Mouse (Mus musculus) megakaryocyte, adult 5-6 weeks (primary cell): ENCODE data around the gene Acvr2b. TPM values are rescaled to one million over a fixed set of nuclear protein-coding genes. Genes with fewer than 3 reads are reported as not detected.
A peak's percentile ranks its signal among the peaks of the same experiment; 100 is the strongest.

ENCODE experiments used
- ATAC-seq: 2 replicates; pipeline ENCODE4 v1.8.0; 2016; ENCODE audit warnings: mild to moderate bottlenecking, inconsistent platforms; ENCODE audit not compliant: poor library complexity, severe bottlenecking
- total RNA-seq, 2 experiments: library from RNA; stranded (forward) in 1 of 2; stranded (reverse) in 1 of 2; fragments of 153-499, 151-499 nt in 1 of 2; fragments of 221-1000, 200-1000 nt in 1 of 2; gene quantifications; 2 replicates each; pipeline versions ENCODE4 v1.2.3 to v1.2.4; 2015 to 2017

The Acvr2b gene
- total RNA-seq, 2 experiments from 2014 or later, result 0.37 to 1.1 TPM

GRCm38 (mm10) chr9:119404090-119404489 lies 2.2 kb downstream of the Acvr2b start:
- ATAC-seq, result 0 out of 2 replicates have a peak, but pooled peaks have one; percentile 10

GRCm38 (mm10) chr9:119407884-119408283 lies 6.0 kb downstream of the Acvr2b start:
- ATAC-seq, result no peak

GRCm38 (mm10) chr9:119408898-119409664 lies 7.2 kb downstream of the Acvr2b start:
- ATAC-seq, result no peak

- no peak for ATAC-seq
These were observed 7.9 kb downstream of the Acvr2b start for GRCm38 (mm10) chr9:119409864-119410263.

GRCm38 (mm10) chr9:119418025-119418424 lies 16.1 kb downstream of the Acvr2b start:
- peak; percentile 71 for ATAC-seq

GRCm38 (mm10) chr9:119419852-119420438 lies 18.0 kb downstream of the Acvr2b start:
- ATAC-seq, result no peak

GRCm38 (mm10) chr9:119425217-119425975 lies 23.5 kb downstream of the Acvr2b start:
- ATAC-seq, result peak; percentile 69

GRCm38 (mm10) chr9:119425976-119426415 lies 24.1 kb downstream of the Acvr2b start:
- ATAC-seq, result no peak

- ATAC-seq, result no peak
These were observed 24.6 kb downstream of the Acvr2b start for GRCm38 (mm10) chr9:119426483-119426882.

GRCm38 (mm10) chr9:119430311-119430710 lies 28.4 kb downstream of the Acvr2b start:
- ATAC-seq, result peak; percentile 64

GRCm38 (mm10) chr9:119435855-119436254 lies 33.9 kb downstream of the Acvr2b start:
- peak; percentile 61 for ATAC-seq

- no peak for ATAC-seq
These were observed 36.1 kb downstream of the Acvr2b start for GRCm38 (mm10) chr9:119438065-119438464.

GRCm38 (mm10) chr9:119438498-119439000 lies 36.6 kb downstream of the Acvr2b start:
- ATAC-seq, result no peak

- peak; percentile 82 for ATAC-seq
These were observed 43.0 kb downstream of the Acvr2b start, which contains the start of gene Exog for GRCm38 (mm10) chr9:119444738-119445429. Exog (plus strand) TSS chr9:119444943.

- ATAC-seq, result peak; percentile 75
These were observed 43.8 kb downstream of the Acvr2b start for GRCm38 (mm10) chr9:119445737-119446136.

GRCm38 (mm10) chr9:119455967-119456366 lies 54.0 kb downstream of the Acvr2b start:
- no peak for ATAC-seq

- no peak for ATAC-seq
These were observed 55.2 kb downstream of the Acvr2b start for GRCm38 (mm10) chr9:119457122-119457521.

GRCm38 (mm10) chr9:119460410-119460809 lies 58.5 kb downstream of the Acvr2b start:
- peak; percentile 86 for ATAC-seq

- ATAC-seq, result no peak
These were observed 63.1 kb downstream of the Acvr2b start for GRCm38 (mm10) chr9:119465056-119465455.

- ATAC-seq, result no peak
These were observed 63.7 kb downstream of the Acvr2b start for GRCm38 (mm10) chr9:119465595-119465994.
